Mouse (Mus musculus) forebrain, embryonic 15.5 days (tissue): ENCODE data around the gene Arf5. TPM values are rescaled to one million over a fixed set of nuclear protein-coding genes. Genes with fewer than 3 reads are reported as not detected.

Experiments used
- ATAC-seq: fragments of 200-750 bp; cut with Nextera tagmentation; replicated peaks from 2 replicates; pipeline ENCODE4 v1.8.0; 2017; ENCODE audit warnings: mild to moderate bottlenecking, moderate TSS enrichment, moderate library complexity
- H3K27ac ChIP-seq: fragments of 300-500 bp; sonication (generic); replicated peaks from 2 replicates; pipeline ENCODE4 v1.5.1; 2015; ENCODE audit warnings: mild to moderate bottlenecking, inconsistent platforms
- H3K27me3 ChIP-seq: fragments of 300-500 bp; sonication (generic); 2 replicates; pipeline ENCODE4 v1.6.1; 2015; ENCODE audit warnings: inconsistent platforms
- H3K36me3 ChIP-seq: fragments of 300-500 bp; sonication (generic); 2 replicates; pipeline ENCODE4 v1.6.1; 2015; ENCODE audit warnings: mild to moderate bottlenecking, inconsistent platforms
- H3K4me1 ChIP-seq: fragments of 300-500 bp; sonication (generic); 2 replicates; pipeline ENCODE4 v1.6.1; 2015; ENCODE audit warnings: inconsistent platforms
- H3K4me2 ChIP-seq: fragments of 300-500 bp; sonication (generic); replicated peaks from 2 replicates; pipeline ENCODE4 v1.6.1; 2015; ENCODE audit warnings: mild to moderate bottlenecking, inconsistent platforms
- H3K4me3 ChIP-seq: fragments of 300-500 bp; sonication (generic); 2 replicates; pipeline ENCODE4 v1.5.1; 2015; ENCODE audit warnings: mild to moderate bottlenecking, inconsistent platforms
- H3K9ac ChIP-seq: fragments of 300-500 bp; sonication (generic); replicated peaks from 2 replicates; pipeline ENCODE4 v1.6.1; 2015; ENCODE audit warnings: mild to moderate bottlenecking, inconsistent platforms
- H3K9me3 ChIP-seq: fragments of 300-500 bp; sonication (generic); 2 replicates; pipeline ENCODE4 v1.6.1; 2016; ENCODE audit warnings: inconsistent platforms
- WGBS: fragments of 180-500 bp; shearing (Covaris S2); methylation state at CpG from one replicate; pipeline ENCODE4 v1.1.7; 2015; ENCODE audit warnings: mixed read lengths; 5-methylcytosine and 5-hydroxymethylcytosine counted together
- polyA plus RNA-seq: library from polyadenylated mRNA; unstranded; fragments of >200 nt; fragmentation: Nextera tagmentation; extraction: Ambion mirVana; gene quantifications from 2 replicates; pipeline ENCODE4 v1.2.1, GENCODE M21; 2015

Arf5 gene
- polyA plus RNA-seq, 1 experiment from 2014 or later, result 414 TPM

DNA sequence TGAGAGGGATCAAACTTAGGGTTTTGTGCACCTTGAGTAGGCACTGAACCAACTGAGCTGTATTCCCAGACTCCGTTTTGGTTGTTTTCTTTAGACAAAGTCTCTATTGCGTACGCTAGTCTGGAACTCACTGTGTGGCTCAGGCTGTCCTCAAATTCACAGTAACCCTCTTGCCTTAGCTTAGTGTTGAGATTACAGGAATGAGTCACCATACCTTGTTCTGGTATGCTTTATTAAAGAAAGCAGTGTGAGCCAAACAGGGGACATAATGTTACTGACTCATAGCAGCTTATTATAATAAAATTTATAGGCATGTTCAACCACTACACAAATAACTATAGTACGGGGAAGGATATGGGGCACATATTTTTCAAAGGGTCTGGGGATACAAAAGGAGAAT, 50.9 kb downstream of the Arf5 start:
- Histone ChIP-seq H3K36me3 (no peaks in the 10 kb centered on the region), H3K4me2 (no peak overlapping the region), H3K9me3 (no peaks in the 10 kb centered on the region), H3K4me3 (no peak overlapping the region), H3K27ac (no peak overlapping the region), H3K4me1 (peaks cover 2% of the 10 kb centered on the region), H3K9ac (no peak overlapping the region), H3K27me3 (no peaks in the 10 kb centered on the region)
- 94% methylated on average over 4 of the region's 4 CpGs for WGBS
- ATAC-seq, result no peak

DNA sequence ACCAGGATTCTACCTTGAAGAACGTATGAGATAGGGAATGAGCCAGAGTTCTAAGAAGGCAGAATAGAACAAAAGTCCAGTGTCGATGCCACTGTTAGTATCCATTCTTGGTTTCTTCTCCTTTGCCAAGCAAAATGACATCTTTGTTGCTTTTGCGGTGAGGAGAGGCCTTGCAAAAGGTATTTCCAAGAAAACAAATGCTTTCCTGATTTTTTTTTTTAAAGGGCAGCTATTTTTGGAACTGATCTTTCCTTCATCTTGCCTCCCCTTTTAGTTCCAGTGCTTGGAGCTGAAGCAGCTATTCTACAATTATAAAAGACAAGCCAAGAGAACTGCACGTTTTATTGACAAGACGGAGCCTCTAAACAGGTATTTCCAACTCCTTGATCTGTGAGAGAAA, 51.5 kb downstream of the Arf5 start, which contains the start of gene Snd1:
Gene Snd1 (plus strand): TSS at position 301 of the 400 bp plus-strand sequence.
- Histone ChIP-seq H3K36me3 (no peaks in the 10 kb centered on the region), H3K9me3 (no peaks in the 10 kb centered on the region), H3K9ac (no peak within 1 kb of the TSS), H3K27me3 (no peaks in the 10 kb centered on the region), H3K4me3 (no peak within 1 kb of the TSS), H3K4me1 (peaks cover 4% of the 10 kb centered on the region), H3K27ac (no peak within 1 kb of the TSS), H3K4me2 (no peak within 1 kb of the TSS)
- no peak for ATAC-seq
- 89% methylated on average over 5 of the region's 5 CpGs for WGBS

Other genes starting within 250 kb of the Arf5 start
- 20.8 and 23.1 TPM in 2 replicates for gene Zfp800, start 25.6 kb upstream of the Arf5 start, polyA plus RNA-seq
- gene Fscn3, start 4.2 kb downstream of the Arf5 start, polyA plus RNA-seq, result not detected in 2 replicates
- gene Gcc1, start 4.8 kb downstream of the Arf5 start, polyA plus RNA-seq, result 14.6 and 15.9 TPM in 2 replicates
- 0.19 and 0.24 TPM in 2 replicates for gene Pax4, start 25.8 kb downstream of the Arf5 start, polyA plus RNA-seq
- 76.5 and 77.6 TPM in 2 replicates for gene Snd1, start 51.6 kb downstream of the Arf5 start, polyA plus RNA-seq